Mouse (Mus musculus) retina, postnatal 7 days (tissue): ENCODE data around the gene Rtn2.

Experiments used
- DNase-seq: peaks from one replicate; pipeline ENCODE4 v3.0.0-alpha.2; 2012; ENCODE audit warnings: low read depth, low spot score

Gene Rtn2

DNA sequence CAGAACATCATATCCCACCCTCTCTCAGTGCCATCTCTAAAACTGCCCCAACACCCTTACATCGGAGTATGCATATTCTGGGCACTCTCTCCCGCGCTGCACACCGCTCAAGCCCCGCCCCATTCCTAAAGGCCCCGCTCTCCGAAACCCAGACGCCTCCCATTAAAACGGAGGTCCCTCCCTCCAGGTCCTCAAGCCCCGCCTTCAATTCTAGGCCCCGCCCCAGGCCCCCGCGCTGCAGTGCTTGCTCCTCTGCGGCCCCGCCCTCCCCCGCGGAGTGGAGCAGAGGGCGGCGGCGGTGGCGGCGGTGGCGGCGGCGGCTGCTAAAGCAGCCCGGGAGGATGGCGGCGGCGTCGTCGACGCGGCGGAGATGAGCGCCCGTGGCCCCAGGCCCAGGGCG lies at the start of gene Rtn2:
TSS of gene Rtn2 (plus strand) at position 240 of the 400 bp plus-strand sequence.
- peak; percentile 84 for DNase-seq

DNA sequence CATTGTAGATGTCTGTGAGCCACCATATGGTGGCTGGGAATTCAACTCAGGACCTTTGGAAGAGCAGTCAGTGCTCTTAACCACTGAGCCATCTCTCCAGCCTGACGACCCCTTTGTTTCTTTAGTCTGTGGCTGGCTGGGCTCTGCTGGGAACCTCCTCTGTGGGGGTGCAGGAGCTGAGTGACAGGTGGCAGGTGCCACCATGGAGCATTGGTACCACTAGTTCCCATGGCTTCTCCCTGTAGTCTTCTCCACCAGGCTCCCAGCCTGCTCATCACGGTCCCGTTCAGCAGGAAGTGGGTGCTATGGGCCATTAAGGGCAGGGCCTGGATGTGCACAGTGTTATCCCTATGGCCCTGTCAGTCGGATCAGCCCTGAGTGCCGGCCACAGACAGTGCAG lies 47.8 kb upstream of the Rtn2 start:
- no peak for DNase-seq

DNA sequence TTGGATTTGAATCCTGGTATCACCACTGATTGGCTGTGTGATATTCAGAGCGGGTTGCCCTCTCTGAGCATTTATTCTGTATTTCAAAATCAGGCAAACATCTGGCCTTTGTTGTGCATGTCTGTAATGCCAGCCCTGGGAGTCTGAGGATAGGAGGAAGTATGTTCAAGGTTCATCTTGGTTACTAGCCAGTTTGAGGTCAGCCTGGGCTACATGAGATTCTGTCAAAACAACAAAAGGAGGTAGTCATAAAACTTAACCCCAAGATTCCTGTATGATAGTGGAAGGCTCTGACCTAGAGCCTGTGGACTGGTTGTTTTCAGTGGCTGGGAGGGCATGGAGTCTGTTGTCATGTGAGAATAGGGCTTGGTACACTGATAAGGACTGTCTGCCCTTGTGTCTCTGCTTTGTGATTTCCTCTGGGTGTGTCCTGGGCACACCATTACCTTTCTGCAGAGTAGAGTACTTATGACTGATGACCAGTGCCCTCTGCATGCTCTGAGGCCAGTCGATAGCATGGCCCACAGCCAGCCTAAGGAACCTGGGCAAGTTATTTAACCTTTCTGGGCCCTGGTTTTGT lies 47.2 kb upstream of the Rtn2 start:
- DNase-seq, result no peak

DNA sequence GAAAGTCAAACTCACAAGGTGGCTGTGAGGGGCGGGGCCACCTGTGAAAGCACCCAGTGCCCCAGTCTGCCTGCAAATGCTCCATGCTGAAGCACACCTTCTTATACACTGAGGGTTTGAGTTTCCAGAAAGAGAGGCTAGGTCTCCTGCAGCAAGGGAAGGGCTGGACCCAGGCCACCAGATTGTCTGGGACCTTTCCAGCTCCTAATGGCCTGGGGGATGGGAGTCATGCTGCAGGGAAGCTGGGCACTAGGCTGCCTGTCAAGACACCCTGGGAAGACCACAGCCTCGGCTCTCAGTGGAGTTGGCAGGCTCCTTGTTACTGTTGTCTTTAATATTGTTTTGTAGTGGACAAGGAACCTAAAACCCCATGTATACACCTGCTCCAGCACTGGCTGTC lies 46.0 kb upstream of the Rtn2 start:
- DNase-seq, result no peak

DNA sequence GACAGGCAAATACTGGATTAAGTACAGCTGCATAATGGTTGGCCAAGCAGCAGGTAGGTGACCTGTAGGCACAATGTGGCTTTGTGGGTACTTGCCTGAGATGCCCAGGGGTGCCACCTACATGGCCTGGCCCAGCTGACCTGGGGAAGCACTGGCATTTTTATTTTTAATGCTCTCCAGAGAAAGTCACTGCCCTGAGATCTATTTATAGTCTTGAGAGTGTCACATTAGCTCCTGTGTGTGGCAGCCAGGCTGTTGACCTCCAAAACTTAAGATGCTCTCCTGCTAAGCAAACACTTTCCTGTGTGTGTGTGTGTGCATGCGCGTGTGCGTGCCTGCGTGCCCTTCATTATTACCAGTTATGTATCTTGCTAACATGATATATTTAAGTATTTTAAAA lies 44.1 kb upstream of the Rtn2 start:
- no peak for DNase-seq

DNA sequence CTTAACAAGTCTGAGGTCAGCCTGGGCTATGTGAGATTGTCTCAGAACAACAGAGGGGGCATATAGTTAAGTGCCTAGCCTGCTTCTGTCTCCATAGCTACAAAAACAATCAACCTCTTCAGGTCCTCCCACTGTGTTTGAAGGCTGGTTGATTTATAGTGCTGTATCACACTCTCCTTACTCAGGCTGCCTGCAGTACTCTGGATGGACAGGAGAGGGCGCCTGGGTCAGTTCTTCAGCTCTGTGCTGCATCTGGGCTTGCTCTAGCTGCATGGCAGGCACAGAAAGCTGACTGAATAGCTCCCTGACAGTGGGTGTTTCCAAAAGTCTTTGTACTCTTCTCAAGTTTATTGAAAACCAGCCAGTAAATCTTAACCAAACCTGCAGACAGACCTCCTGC lies 43.0 kb upstream of the Rtn2 start:
- DNase-seq, result peak; percentile 76

DNA sequence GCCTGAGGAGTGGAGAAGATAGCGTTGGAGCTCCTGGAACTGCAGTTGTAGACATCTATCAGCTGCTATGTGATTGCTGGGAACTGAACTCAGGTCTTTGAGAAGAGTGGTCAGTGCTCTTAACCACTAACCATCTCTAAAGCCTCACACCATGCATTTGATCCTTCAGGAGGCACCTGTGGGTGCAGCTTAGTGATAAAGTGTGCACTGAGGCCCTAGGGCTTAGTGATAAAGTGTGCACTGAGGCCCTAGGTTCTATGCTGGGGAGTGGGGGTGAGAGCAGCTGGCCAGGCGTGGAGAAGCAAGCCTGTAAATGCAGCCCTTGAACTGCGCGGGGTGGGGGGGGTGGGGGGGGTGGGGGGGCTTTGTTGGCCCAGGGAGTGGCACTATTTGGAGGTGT lies 42.4 kb upstream of the Rtn2 start:
- DNase-seq, result no peak

DNA sequence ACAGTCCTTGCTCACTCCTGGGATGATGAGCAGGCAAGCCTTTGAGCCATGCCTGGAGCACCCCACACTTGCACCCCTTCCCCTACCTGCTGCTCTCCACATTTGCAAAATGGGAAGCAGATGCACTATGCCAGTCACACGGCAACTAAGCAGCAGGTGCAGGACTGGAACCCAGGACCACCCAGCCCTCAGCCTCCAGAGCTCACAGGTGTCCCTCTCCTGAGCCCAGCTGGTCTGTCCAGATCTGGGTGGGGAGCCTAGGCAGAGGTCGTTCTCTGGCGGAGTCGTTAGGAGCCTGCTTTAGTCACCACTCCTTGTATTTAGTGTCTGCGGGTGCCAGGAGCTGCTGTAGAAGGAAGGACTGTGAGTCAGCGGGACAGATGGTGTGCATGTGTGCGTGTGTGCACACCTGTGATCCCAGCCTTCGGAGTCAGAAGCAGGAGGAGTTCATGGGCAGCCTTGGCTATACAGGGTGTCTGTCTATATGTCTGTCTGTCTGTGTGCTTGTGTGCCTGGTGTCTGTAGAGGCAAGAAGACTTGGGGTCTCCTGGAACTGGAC lies 41.4 kb upstream of the Rtn2 start:
- DNase-seq, result no peak

DNA sequence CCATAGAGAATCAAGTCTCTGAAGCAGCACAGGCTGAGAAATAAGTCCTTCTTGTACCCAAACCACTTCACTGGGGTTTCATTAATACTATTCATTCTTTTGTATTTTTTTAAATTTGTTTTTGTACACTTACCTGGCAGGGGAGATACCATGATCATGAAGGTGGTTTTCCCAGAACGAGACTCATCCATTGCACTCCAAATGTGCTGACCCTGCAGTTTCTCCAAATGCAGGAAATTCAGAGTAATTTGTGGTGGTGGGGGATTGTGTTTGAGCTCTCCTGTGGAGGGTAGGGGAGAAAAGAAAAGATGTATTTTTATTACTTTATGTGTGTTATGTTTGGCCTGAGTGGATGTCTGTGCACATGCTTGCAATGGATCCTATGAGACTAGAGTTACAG lies 40.4 kb upstream of the Rtn2 start:
- DNase-seq, result no peak

DNA sequence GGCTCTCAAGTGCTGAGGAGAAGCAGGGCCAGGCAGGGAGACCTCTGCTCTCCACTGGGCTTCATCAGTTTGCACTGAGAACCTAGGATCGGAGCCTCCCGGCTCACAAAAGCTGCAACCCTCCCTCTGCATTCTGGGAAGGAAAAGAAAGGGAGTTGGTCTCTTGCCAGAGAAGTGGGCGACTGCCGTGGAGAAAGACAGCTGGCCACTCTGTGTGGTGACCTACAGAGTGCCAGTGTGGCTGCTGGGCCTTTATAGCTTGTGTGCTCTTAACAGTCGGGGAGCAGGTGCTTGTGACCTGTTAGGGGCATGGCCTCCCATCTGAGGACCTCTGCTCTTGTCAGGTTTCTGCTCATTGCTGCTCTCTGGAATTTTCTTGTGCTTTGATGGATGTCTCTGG lies 38.6 kb upstream of the Rtn2 start:
- DNase-seq, result no peak

DNA sequence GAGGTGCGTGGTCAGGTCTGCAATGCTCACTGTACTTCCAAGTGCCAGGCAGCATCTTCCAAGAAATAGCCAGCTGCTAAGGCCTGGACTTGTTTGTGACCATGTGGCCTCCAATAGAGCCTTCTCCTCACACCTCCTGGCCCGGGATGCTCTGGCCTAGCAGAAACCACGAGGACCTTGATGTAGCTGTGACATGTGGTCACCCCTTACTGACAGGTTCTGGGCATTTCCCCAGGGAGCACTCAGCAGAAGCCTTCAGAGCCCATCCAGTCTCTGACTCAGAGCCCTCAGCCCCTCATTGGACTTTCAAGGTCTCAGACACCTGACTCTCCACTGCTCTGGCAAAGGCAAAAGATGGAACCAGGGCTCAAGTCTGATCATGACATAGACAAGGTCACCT lies 37.3 kb upstream of the Rtn2 start:
- no peak for DNase-seq

DNA sequence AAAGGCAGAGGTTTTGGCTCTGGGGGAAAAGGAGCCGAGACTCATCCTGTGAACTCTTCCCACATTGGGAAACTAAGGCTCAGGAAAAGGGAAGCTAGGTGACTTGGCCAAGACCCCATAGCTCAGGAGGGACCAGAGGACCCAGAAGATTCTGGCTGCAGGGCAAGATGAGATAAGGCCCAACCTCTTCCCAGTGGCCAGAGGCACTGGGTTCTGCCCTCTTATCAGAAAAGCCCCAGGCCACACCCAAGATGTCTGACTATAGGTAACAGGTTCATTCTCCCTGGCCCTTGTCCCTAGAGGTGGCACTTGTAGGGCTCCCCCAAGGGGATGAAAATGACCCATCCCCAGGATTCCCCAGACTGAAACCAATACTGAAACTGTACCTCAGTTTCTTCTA lies 35.6 kb upstream of the Rtn2 start:
- no peak for DNase-seq

DNA sequence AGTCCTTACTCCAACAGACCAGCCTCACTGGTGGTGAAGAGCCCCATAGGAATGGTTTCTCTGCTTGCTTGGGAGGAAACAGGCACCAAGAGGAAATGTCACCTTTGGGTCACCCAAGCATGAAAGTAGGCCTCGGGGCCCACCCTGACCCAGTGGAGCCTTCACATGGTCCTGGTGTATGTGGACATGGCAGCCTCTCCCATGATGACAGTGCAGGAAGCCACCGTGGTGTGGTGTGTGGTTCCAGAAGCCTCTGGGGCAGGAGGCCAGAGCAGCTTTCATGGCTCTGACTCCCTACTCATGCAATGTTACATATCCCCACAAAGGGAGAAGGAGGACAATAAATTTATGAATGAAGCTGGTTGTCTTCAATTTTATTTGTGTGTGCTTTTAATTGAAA lies 34.9 kb upstream of the Rtn2 start:
- DNase-seq, result no peak

DNA sequence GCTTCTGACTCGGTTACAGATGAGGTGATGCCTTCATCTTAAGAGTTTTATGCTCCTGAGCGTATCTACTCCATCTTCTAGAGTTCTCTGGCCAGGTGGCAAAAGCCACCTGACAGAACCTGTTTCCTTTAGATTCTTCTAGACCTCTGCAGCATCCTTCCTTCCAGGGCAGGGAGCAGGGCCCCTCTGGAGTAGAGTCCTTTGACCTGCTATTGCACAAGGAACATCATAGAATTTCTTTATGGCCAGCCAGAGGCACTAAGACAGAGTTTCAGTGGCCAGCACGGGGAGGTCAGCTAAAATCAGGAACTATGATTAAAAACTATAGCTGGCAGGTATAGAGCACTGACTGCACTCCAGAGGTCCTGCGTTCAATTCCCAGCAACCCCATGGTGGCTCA lies 30.3 kb upstream of the Rtn2 start:
- DNase-seq, result no peak

DNA sequence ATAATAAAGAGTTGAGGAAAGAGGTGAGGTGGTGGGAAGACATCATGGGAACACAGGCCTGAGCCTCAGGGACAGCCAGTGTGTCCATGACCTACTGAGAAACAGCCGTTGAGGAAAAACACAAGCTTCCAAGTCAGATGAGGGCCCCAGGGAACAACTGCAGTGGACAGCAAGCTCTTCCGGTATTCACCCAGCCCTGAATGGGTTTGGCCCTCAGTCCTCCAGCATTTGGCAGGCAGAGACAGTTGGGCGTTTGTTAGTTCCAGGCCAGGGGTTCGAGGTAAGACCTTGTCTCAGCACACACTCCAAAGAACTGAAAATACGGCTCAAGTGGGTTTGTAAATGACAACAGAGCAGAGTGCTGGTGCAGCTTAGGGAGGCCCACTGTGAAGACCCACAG lies 29.0 kb upstream of the Rtn2 start:
- DNase-seq, result no peak

DNA sequence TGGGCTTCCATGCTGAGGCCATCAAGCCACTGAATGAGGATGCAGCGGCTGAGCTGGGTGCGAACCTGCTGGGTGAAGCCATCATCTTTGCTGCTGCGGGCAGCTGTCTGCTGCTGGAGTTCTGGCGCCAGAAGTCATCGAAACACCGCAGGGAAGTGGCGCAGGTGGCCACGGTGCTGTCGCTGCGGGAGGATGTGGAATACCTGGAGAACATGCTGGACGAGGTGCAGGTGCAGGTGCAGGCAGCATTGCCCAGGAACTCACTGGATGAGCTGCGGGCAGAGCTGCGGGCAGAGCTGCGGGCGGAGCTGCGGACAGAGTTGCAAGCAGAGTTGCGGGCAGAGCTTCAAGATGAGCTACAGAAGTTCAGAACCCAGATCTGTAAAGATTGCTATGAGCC lies 27.0 kb upstream of the Rtn2 start:
- DNase-seq, result no peak

DNA sequence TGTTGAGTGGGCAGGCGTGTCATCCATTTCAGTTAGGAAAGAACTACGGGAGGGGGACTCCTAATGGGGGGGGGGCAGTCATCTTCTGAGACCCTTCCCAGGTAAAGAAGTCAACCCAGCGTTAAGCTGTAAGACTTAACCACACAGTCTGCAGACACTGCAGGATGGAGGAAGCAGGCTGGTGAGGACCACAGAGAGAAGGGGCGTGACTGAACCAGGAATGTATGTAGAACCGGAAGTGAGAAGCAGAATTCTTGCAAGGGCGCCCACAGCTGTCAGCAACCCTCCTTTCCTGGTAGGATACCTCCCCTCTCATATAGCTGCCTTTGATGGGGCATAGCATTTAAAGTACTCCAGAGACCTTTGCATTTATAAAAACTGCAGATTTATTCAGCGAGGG lies 25.9 kb upstream of the Rtn2 start:
- no peak for DNase-seq

DNA sequence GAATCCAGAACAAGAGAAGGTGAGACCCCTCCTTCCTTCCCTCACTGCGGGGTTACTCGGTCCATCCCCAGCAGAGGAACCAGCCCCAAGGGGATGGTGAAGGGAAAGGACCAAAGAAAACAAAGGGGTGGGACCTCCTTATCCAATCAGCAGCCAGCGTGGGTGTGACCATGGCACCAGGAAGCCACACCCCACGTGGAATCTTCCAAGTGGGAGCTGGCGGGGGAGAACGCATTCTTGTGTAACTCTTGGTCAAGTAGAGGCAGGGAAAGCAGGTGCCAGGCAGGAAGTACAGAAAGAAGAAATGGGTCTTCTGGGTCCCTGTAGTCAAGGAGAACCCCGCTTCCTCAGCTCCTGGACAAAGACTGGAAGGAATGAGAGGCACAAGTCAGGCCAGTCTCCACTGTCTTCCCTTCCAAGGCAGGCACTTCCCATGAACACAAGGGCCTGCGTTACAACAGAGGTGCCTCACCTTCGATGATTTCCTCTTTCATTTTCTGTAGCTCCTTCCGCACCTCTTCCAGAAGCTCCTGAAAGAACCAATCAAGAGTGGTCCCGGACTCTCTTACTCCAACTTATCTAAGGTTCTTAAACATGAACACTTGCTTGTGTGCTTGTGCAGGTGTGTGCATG lies 24.9 kb upstream of the Rtn2 start:
- DNase-seq, result no peak

DNA sequence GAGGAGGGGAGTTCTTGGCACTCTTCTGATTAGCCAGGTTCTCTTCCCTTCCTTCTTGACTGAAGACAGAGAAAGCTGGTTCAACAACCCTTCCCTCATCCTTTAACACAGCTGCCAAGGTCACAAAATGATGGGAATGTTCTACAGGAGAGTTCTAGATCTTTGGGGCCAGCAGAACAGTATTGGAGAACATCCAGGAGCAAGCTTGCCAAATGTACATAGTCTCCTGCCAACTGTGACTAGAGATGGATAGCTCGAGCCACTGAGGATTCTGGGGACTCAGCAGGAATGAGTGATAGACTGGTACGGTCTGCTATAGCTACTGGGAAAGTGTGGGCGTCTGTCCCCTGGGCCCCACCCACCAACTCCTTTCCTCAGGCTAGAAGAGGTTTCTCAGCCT lies 24.1 kb upstream of the Rtn2 start:
- DNase-seq, result no peak

DNA sequence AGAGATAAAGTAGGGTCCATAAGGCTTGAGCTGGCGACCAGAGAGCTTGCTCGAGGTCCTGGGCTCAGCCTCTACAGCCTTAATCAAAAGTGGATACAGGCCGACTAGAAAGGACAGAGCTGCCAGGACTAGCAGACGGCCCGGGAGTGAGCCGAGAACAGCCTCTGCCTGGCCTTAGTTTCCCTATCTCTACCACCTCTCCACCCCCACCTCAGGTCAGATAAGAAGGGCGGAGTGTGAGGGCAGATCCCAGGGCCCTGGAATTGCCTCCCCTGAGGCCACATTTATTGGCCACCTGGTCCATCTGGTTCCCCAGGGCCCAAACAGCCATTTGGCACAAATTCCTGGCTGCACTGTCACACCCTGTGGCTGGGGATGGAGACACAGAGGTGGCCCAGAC lies 17.3 kb upstream of the Rtn2 start:
- DNase-seq, result no peak

DNA sequence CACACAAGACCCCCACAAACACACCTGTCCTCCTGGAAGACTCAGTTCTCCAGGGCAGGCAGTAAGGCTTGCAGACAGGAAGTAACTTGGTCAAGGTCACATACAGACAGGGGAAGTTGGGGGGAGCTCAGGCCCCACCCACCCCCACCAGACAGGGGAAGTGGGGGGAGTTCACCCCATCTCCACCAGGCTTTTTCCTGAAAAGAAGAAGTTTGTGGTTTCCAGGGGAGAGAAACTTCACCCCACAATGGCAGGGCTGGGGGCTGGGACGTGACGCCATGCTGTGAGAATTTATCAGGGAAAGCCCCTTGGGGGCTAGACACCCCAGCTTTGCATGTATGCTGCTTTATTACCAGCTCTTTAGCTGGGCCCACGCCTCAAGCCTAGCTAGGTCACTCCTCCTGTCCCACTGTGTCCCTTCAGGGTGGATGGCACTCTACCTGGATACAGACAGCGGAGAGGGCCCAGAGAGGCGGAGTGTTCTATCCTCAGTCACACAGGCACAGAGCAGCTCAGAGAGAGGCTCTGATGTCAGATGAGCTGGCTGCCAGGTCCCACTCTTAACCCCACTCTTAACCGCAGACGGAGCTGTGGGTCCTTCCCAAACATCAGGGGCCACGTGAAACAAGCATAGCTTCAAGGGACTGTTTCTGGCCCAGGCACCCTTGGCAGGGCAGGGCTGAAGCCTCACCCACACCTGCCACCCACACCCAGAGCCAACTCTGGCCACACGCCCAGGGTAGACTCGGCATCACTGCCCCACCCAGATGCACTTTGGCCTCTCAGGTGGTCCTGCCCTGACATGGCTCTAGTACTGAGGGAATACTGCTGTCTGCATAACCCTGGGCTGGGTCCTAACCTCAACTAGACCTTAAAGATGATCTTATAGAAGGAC lies 16.2 kb upstream of the Rtn2 start:
- no peak for DNase-seq

DNA sequence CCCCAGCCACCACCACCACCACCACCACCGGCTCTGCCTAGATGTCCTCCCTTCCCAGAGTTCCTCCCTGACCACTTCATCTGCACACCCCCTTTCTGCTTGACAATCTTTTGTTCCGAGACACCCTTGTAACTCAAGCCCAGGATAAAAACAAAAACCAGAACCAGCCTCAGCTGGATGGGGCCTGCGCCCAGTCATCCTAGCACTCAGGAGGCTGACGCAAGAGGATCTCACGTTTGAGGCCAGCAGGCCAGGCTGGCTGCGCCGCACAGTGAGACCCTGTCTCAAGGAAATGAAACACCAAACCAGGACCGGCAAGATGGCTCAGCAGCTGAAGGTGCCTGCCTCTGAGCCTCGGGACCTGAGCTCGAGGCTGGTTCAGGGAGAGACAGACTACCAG lies 15.4 kb upstream of the Rtn2 start:
- DNase-seq, result no peak
